Mouse (Mus musculus) hindbrain, embryonic 14.5 days (tissue): ENCODE measurements around the gene Cckar. TPM values are rescaled to one million over a fixed set of nuclear protein-coding genes. Genes with fewer than 3 reads are reported as not detected.

ENCODE experiments used
- ATAC-seq: fragments of 200-750 bp; cut with Nextera tagmentation; 2 replicates; pipeline ENCODE4 v1.8.0; 2017; ENCODE audit warnings: moderate number of reproducible peaks, mild to moderate bottlenecking, moderate TSS enrichment, moderate library complexity; ENCODE audit not compliant: low FRiP score
- DNase-seq: peaks from one replicate; pipeline ENCODE4 v3.0.0-alpha.2; 2015; ENCODE audit warnings: low spot score
- H3K27ac ChIP-seq: fragments of 300-500 bp; sonication (generic); 2 replicates; pipeline ENCODE4 v1.5.1; 2014; ENCODE audit warnings: mild to moderate bottlenecking, moderate library complexity
- H3K27me3 ChIP-seq: fragments of 300-500 bp; sonication (generic); 2 replicates; pipeline ENCODE4 v1.6.1; 2014; ENCODE audit warnings: mild to moderate bottlenecking, low read length, mixed read lengths; ENCODE audit not compliant: control insufficient read depth, insufficient read depth
- H3K36me3 ChIP-seq: fragments of 300-500 bp; sonication (generic); replicated peaks from 2 replicates; pipeline ENCODE4 v1.6.1; 2014; ENCODE audit not compliant: control insufficient read depth, insufficient read depth
- H3K4me1 ChIP-seq: fragments of 300-500 bp; sonication (generic); replicated peaks from 2 replicates; pipeline ENCODE4 v1.6.1; 2014; ENCODE audit warnings: antibody characterized with exemption, low read length, mixed read lengths; ENCODE audit not compliant: control insufficient read depth, insufficient read depth
- H3K4me2 ChIP-seq: fragments of 300-500 bp; sonication (generic); replicated peaks from 2 replicates; pipeline ENCODE4 v1.6.1; 2014; ENCODE audit warnings: mild to moderate bottlenecking, moderate library complexity
- H3K4me3 ChIP-seq: fragments of 300-500 bp; sonication (generic); replicated peaks from 2 replicates; pipeline ENCODE4 v1.5.1; 2014; ENCODE audit warnings: mild to moderate bottlenecking, low read length
- H3K9ac ChIP-seq: fragments of 300-500 bp; sonication (generic); 2 replicates; pipeline ENCODE4 v1.6.1; 2014
- H3K9me3 ChIP-seq: fragments of 300-500 bp; sonication (generic); 2 replicates; pipeline ENCODE4 v1.6.1; 2016; ENCODE audit warnings: low read length; ENCODE audit not compliant: control insufficient read depth
- WGBS: fragments of 180-500 bp; shearing (Covaris S2); extraction: QIAGEN DNeasy Blood & Tissue Kit; methylation state at CpG from one replicate; pipeline ENCODE4 v1.1.7; 2014; 5-methylcytosine and 5-hydroxymethylcytosine counted together
- polyA plus RNA-seq: library from polyadenylated mRNA; unstranded; fragments of >200 nt; fragmentation: Nextera tagmentation; extraction: Ambion mirVana; gene quantifications from 2 replicates; pipeline ENCODE4 v1.2.1, GENCODE M21; 2014

Gene Cckar
- polyA plus RNA-seq, 1 experiment from 2014 or later = 0.66 TPM

- Histone ChIP-seq H3K4me3 (no peak overlapping the region), H3K9ac (no peak overlapping the region), H3K4me1 (no peaks in the 10 kb centered on the region), H3K9me3 (no peaks in the 10 kb centered on the region), H3K36me3 (no peaks in the 10 kb centered on the region), H3K27me3 (no peaks in the 10 kb centered on the region), H3K27ac (no peak overlapping the region), H3K4me2 (no peak overlapping the region)
- DNase-seq (no peak), ATAC-seq (no peak)
- 76% methylated on average over 9 of the region's 9 CpGs for WGBS
Measured at GRCm38 (mm10) chr5:53697794-53698193, 9.7 kb downstream of the Cckar start.

GRCm38 (mm10) chr5:53696701-53697100 lies 10.8 kb downstream of the Cckar start:
- no peak overlapping the region for H3K4me3 ChIP-seq
- no peaks in the 10 kb centered on the region for H3K27me3 ChIP-seq
- H3K4me1 ChIP-seq = no peaks in the 10 kb centered on the region
- no peaks in the 10 kb centered on the region for H3K36me3 ChIP-seq
- ATAC-seq = no peak
- no peaks in the 10 kb centered on the region for H3K9me3 ChIP-seq
- H3K4me2 ChIP-seq = no peak overlapping the region
- no peak for DNase-seq
- no peak overlapping the region for H3K27ac ChIP-seq
- H3K9ac ChIP-seq = no peak overlapping the region
- 70% methylated on average over 3 of the region's 3 CpGs for WGBS

GRCm38 (mm10) chr5:53692662-53693061 lies 14.8 kb downstream of the Cckar start:
- no peaks in the 10 kb centered on the region for H3K4me1 ChIP-seq
- DNase-seq (no peak), ATAC-seq (no peak)
- 88% methylated on average over 1 of the region's 1 CpGs for WGBS
- no peak overlapping the region for H3K9ac ChIP-seq
- H3K27ac ChIP-seq = no peak overlapping the region
- H3K4me3 ChIP-seq = no peak overlapping the region
- H3K4me2 ChIP-seq = no peak overlapping the region
- H3K27me3 ChIP-seq = no peaks in the 10 kb centered on the region
- no peaks in the 10 kb centered on the region for H3K9me3 ChIP-seq
- no peaks in the 10 kb centered on the region for H3K36me3 ChIP-seq

GRCm38 (mm10) chr5:53692100-53692499 lies 15.4 kb downstream of the Cckar start:
- no peak overlapping the region for H3K4me2 ChIP-seq
- no peak for DNase-seq
- H3K9me3 ChIP-seq = no peaks in the 10 kb centered on the region
- no peaks in the 10 kb centered on the region for H3K36me3 ChIP-seq
- no peak for ATAC-seq
- H3K4me3 ChIP-seq = no peak overlapping the region
- no peaks in the 10 kb centered on the region for H3K27me3 ChIP-seq
- H3K9ac ChIP-seq = no peak overlapping the region
- no peak overlapping the region for H3K27ac ChIP-seq
- WGBS = 91% methylated on average over 8 of the region's 8 CpGs
- H3K4me1 ChIP-seq = no peaks in the 10 kb centered on the region

- WGBS = 67% methylated on average over 3 of the region's 3 CpGs
- ATAC-seq = no peak
Measured at GRCm38 (mm10) chr5:53691577-53691976, 15.9 kb downstream of the Cckar start.

GRCm38 (mm10) chr5:53688326-53688725 lies 19.2 kb downstream of the Cckar start:
- 79% methylated on average over 7 of the region's 7 CpGs for WGBS
- DNase-seq = no peak

More at GRCm38 (mm10) chr5:53691577-53691976, 15.9 kb downstream of the Cckar start:
- Histone ChIP-seq H3K9me3 (no peaks in the 10 kb centered on the region), H3K36me3 (no peaks in the 10 kb centered on the region), H3K27ac (no peak overlapping the region), H3K9ac (no peak overlapping the region), H3K4me1 (no peaks in the 10 kb centered on the region), H3K4me2 (no peak overlapping the region), H3K27me3 (no peaks in the 10 kb centered on the region), H3K4me3 (no peak overlapping the region)
- no peak for DNase-seq

GRCm38 (mm10) chr5:53686379-53686778 lies 21.1 kb downstream of the Cckar start:
- Histone ChIP-seq H3K27ac (no peak overlapping the region), H3K27me3 (no peaks in the 10 kb centered on the region), H3K9me3 (no peaks in the 10 kb centered on the region), H3K4me1 (no peaks in the 10 kb centered on the region), H3K4me3 (no peak overlapping the region), H3K4me2 (no peak overlapping the region), H3K36me3 (no peaks in the 10 kb centered on the region), H3K9ac (no peak overlapping the region)
- ATAC-seq (no peak), DNase-seq (no peak)
- WGBS = 77% methylated on average over 2 of the region's 2 CpGs

More at GRCm38 (mm10) chr5:53688326-53688725, 19.2 kb downstream of the Cckar start:
- H3K36me3 ChIP-seq = no peaks in the 10 kb centered on the region
- H3K27ac ChIP-seq = no peak overlapping the region
- no peaks in the 10 kb centered on the region for H3K4me1 ChIP-seq
- ATAC-seq = no peak
- no peaks in the 10 kb centered on the region for H3K27me3 ChIP-seq
- H3K9me3 ChIP-seq = no peaks in the 10 kb centered on the region
- no peak overlapping the region for H3K9ac ChIP-seq
- no peak overlapping the region for H3K4me3 ChIP-seq
- H3K4me2 ChIP-seq = no peak overlapping the region

- Histone ChIP-seq H3K36me3 (no peaks in the 10 kb centered on the region), H3K4me3 (no peak overlapping the region), H3K9ac (no peak overlapping the region), H3K4me2 (no peak overlapping the region), H3K27ac (no peak overlapping the region), H3K9me3 (no peaks in the 10 kb centered on the region), H3K4me1 (no peaks in the 10 kb centered on the region), H3K27me3 (no peaks in the 10 kb centered on the region)
- 96% methylated on average over 4 of the region's 4 CpGs for WGBS
- DNase-seq (no peak), ATAC-seq (no peak)
Measured at GRCm38 (mm10) chr5:53685623-53686022, 21.9 kb downstream of the Cckar start.

- no peaks in the 10 kb centered on the region for H3K27me3 ChIP-seq
- DNase-seq (no peak), ATAC-seq (no peak)
- H3K9me3 ChIP-seq = no peaks in the 10 kb centered on the region
- no peak overlapping the region for H3K27ac ChIP-seq
- 79% methylated on average over 1 of the region's 1 CpGs for WGBS
- no peaks in the 10 kb centered on the region for H3K4me1 ChIP-seq
- H3K4me2 ChIP-seq = no peak overlapping the region
- no peak overlapping the region for H3K4me3 ChIP-seq
- H3K36me3 ChIP-seq = no peaks in the 10 kb centered on the region
- no peak overlapping the region for H3K9ac ChIP-seq
Measured at GRCm38 (mm10) chr5:53684417-53684816, 23.1 kb downstream of the Cckar start.

GRCm38 (mm10) chr5:53683916-53684315 lies 23.6 kb downstream of the Cckar start:
- Histone ChIP-seq H3K9me3 (no peaks in the 10 kb centered on the region), H3K27ac (no peak overlapping the region), H3K4me2 (no peak overlapping the region), H3K9ac (no peak overlapping the region), H3K36me3 (no peaks in the 10 kb centered on the region), H3K4me3 (no peak overlapping the region), H3K27me3 (no peaks in the 10 kb centered on the region), H3K4me1 (no peaks in the 10 kb centered on the region)
- ATAC-seq = no peak
- 63% methylated on average over 3 of the region's 3 CpGs for WGBS
- DNase-seq = no peak
